Mouse (Mus musculus) stomach, embryonic 16.5 days (tissue): ENCODE results near the gene Commd4. TPM values are rescaled to one million over a fixed set of nuclear protein-coding genes. Genes with fewer than 3 reads are reported as not detected.

ENCODE experiments used
- ATAC-seq: fragments of 200-750 bp; cut with Nextera tagmentation; 2 replicates; pipeline ENCODE4 v1.8.0; 2017; ENCODE audit warnings: moderate number of reproducible peaks, moderate TSS enrichment; ENCODE audit not compliant: insufficient read depth, low FRiP score
- H3K27ac ChIP-seq: fragments of 300-500 bp; sonication (generic); 2 replicates; pipeline ENCODE4 v1.5.1; 2014; ENCODE audit warnings: low read length
- H3K27me3 ChIP-seq: fragments of 300-500 bp; sonication (generic); 2 replicates; pipeline ENCODE4 v1.6.1; 2014; ENCODE audit warnings: low read length, control low read depth, mixed read lengths; ENCODE audit not compliant: control insufficient read depth, insufficient read depth
- H3K36me3 ChIP-seq: fragments of 300-500 bp; sonication (generic); 2 replicates; pipeline ENCODE4 v1.6.1; 2014; ENCODE audit warnings: low read length; ENCODE audit not compliant: control insufficient read depth, insufficient read depth
- H3K4me1 ChIP-seq: fragments of 300-500 bp; sonication (generic); 2 replicates; pipeline ENCODE4 v1.6.1; 2014; ENCODE audit warnings: low read length, control low read depth, mixed read lengths; ENCODE audit not compliant: control insufficient read depth, insufficient read depth
- H3K4me2 ChIP-seq: fragments of 300-500 bp; sonication (generic); 2 replicates; pipeline ENCODE4 v1.6.1; 2014; ENCODE audit warnings: low read depth, low read length, mixed read lengths
- H3K4me3 ChIP-seq: fragments of 300-500 bp; sonication (generic); replicated peaks from 2 replicates; pipeline ENCODE4 v1.5.1; 2014; ENCODE audit warnings: mild to moderate bottlenecking, low read length
- H3K9ac ChIP-seq: fragments of 300-500 bp; sonication (generic); 2 replicates; pipeline ENCODE4 v1.6.1; 2014; ENCODE audit warnings: low read length
- H3K9me3 ChIP-seq: fragments of 300-500 bp; sonication (generic); replicated peaks from 2 replicates; pipeline ENCODE4 v1.6.1; 2016; ENCODE audit warnings: low read length, control low read depth; ENCODE audit not compliant: control insufficient read depth
- WGBS: fragments of 180-500 bp; shearing (Covaris S2); extraction: QIAGEN DNeasy Blood & Tissue Kit; methylation state at CpG from one replicate; pipeline ENCODE4 v1.1.7; 2014; 5-methylcytosine and 5-hydroxymethylcytosine counted together
- polyA plus RNA-seq: library from polyadenylated mRNA; unstranded; fragments of >200 nt; fragmentation: Nextera tagmentation; extraction: Ambion mirVana; gene quantifications from 2 replicates; pipeline ENCODE4 v1.2.1, GENCODE M21; 2015

Gene Commd4
- polyA plus RNA-seq, 1 experiment from 2014 or later, result 84.3 TPM

GRCm38 (mm10) chr9:57158506-57158905 lies 375 bp upstream of the Commd4 start:
- Histone ChIP-seq H3K27me3 (no peaks in the 10 kb centered on the region), H3K4me3 (peak overlapping the region; percentile 77), H3K4me2 (peak overlapping the region; percentile 93), H3K9me3 (no peaks in the 10 kb centered on the region), H3K4me1 (peaks cover 8% of the 10 kb centered on the region), H3K36me3 (no peaks in the 10 kb centered on the region), H3K9ac (peak overlapping the region; percentile 53), H3K27ac (no peak overlapping the region)
- peak; percentile 26; the same call in 1 of the 2 replicates for ATAC-seq
- 36% methylated on average over 11 of the region's 11 CpGs for WGBS

GRCm38 (mm10) chr9:57157499-57157898 lies 632 bp downstream of the Commd4 start:
- H3K4me3 ChIP-seq, result peak overlapping the region; percentile 77
- H3K4me2 ChIP-seq, result peak overlapping the region; percentile 93
- H3K9me3 ChIP-seq, result no peaks in the 10 kb centered on the region
- ATAC-seq, result no peak
- WGBS, result 29% methylated on average over 13 of the region's 13 CpGs
- H3K36me3 ChIP-seq, result no peaks in the 10 kb centered on the region
- H3K27ac ChIP-seq, result no peak overlapping the region
- H3K9ac ChIP-seq, result peak overlapping the region; percentile 81
- H3K27me3 ChIP-seq, result no peaks in the 10 kb centered on the region
- peaks cover 8% of the 10 kb centered on the region for H3K4me1 ChIP-seq

- ATAC-seq, result no peak
- Histone ChIP-seq H3K27ac (no peak overlapping the region), H3K36me3 (no peaks in the 10 kb centered on the region), H3K4me2 (no peak overlapping the region), H3K4me1 (peaks cover 8% of the 10 kb centered on the region), H3K9ac (no peak overlapping the region), H3K27me3 (no peaks in the 10 kb centered on the region), H3K4me3 (no peak overlapping the region), H3K9me3 (no peaks in the 10 kb centered on the region)
- WGBS, result 81% methylated on average over 8 of the region's 8 CpGs
These were observed 1.3 kb downstream of the Commd4 start for GRCm38 (mm10) chr9:57156823-57157222.

GRCm38 (mm10) chr9:57156383-57156782 lies 1.7 kb downstream of the Commd4 start:
- H3K9ac ChIP-seq, result no peak overlapping the region
- no peak for ATAC-seq
- no peaks in the 10 kb centered on the region for H3K27me3 ChIP-seq
- H3K27ac ChIP-seq, result no peak overlapping the region
- 90% methylated on average over 7 of the region's 7 CpGs for WGBS
- H3K9me3 ChIP-seq, result no peaks in the 10 kb centered on the region
- H3K4me2 ChIP-seq, result no peak overlapping the region
- no peak overlapping the region for H3K4me3 ChIP-seq
- H3K36me3 ChIP-seq, result no peaks in the 10 kb centered on the region
- peaks cover 8% of the 10 kb centered on the region for H3K4me1 ChIP-seq

- no peak overlapping the region for H3K9ac ChIP-seq
- no peaks in the 10 kb centered on the region for H3K27me3 ChIP-seq
- H3K4me3 ChIP-seq, result no peak overlapping the region
- no peak overlapping the region for H3K27ac ChIP-seq
- 44% methylated on average over 6 of the region's 6 CpGs for WGBS
- peaks cover 7% of the 10 kb centered on the region for H3K4me1 ChIP-seq
- ATAC-seq, result no peak
- no peaks in the 10 kb centered on the region for H3K36me3 ChIP-seq
- no peak overlapping the region for H3K4me2 ChIP-seq
- no peaks in the 10 kb centered on the region for H3K9me3 ChIP-seq
These were observed 5.8 kb downstream of the Commd4 start for GRCm38 (mm10) chr9:57152331-57152730.

GRCm38 (mm10) chr9:57150192-57150591 lies 7.9 kb downstream of the Commd4 start:
- H3K4me3 ChIP-seq, result no peak overlapping the region
- WGBS, result 78% methylated on average over 5 of the region's 5 CpGs

GRCm38 (mm10) chr9:57149021-57149420 lies 9.1 kb downstream of the Commd4 start:
- no peak for ATAC-seq
- Histone ChIP-seq H3K4me1 (peaks cover 15% of the 10 kb centered on the region; the same call in 1 of the 2 replicates), H3K27ac (peak overlapping the region; percentile 93; the same call in 1 of the 2 replicates), H3K9ac (peak overlapping the region; percentile 83), H3K4me3 (peak overlapping the region; percentile 64), H3K4me2 (peak overlapping the region; percentile 75), H3K27me3 (no peaks in the 10 kb centered on the region), H3K9me3 (no peaks in the 10 kb centered on the region), H3K36me3 (no peaks in the 10 kb centered on the region)
- WGBS, result 67% methylated on average over 6 of the region's 6 CpGs

More at GRCm38 (mm10) chr9:57150192-57150591, 7.9 kb downstream of the Commd4 start:
- ATAC-seq, result no peak
- Histone ChIP-seq H3K9me3 (no peaks in the 10 kb centered on the region), H3K4me1 (peaks cover 15% of the 10 kb centered on the region; the same call in 1 of the 2 replicates), H3K27ac (no peak overlapping the region), H3K4me2 (no peak overlapping the region), H3K27me3 (no peaks in the 10 kb centered on the region), H3K36me3 (no peaks in the 10 kb centered on the region), H3K9ac (no peak overlapping the region)

GRCm38 (mm10) chr9:57148144-57148878 lies 9.8 kb downstream of the Commd4 start, which contains the start of gene Neil1:
Gene Neil1 (minus strand): TSS chr9:57148305.
- Histone ChIP-seq H3K9me3 (no peaks in the 10 kb centered on the region), H3K36me3 (no peaks in the 10 kb centered on the region)
- 1% methylated on average over 27 of the region's 27 CpGs for WGBS

More at GRCm38 (mm10) chr9:57148144-57148878, 9.8 kb downstream of the Commd4 start, which contains the start of gene Neil1:
- Histone ChIP-seq H3K4me2 (peak within 1 kb of the TSS; percentile 75), H3K4me3 (peak within 1 kb of the TSS; percentile 64), H3K9ac (peak within 1 kb of the TSS; percentile 83), H3K27ac (peak within 1 kb of the TSS; percentile 93), H3K4me1 (peaks cover 15% of the 10 kb centered on the region; the same call in 1 of the 2 replicates), H3K27me3 (no peaks in the 10 kb centered on the region)
- peak; percentile 90 for ATAC-seq
